Mouse (Mus musculus) kidney, adult 9 months (tissue): ENCODE measurements around the gene Foxa3.
A peak's percentile ranks its signal among the peaks of the same experiment; 100 is the strongest.

Experiments used
- DNase-seq: peaks from one replicate; pipeline ENCODE4 v3.0.0; 2022

Gene Foxa3

DNA sequence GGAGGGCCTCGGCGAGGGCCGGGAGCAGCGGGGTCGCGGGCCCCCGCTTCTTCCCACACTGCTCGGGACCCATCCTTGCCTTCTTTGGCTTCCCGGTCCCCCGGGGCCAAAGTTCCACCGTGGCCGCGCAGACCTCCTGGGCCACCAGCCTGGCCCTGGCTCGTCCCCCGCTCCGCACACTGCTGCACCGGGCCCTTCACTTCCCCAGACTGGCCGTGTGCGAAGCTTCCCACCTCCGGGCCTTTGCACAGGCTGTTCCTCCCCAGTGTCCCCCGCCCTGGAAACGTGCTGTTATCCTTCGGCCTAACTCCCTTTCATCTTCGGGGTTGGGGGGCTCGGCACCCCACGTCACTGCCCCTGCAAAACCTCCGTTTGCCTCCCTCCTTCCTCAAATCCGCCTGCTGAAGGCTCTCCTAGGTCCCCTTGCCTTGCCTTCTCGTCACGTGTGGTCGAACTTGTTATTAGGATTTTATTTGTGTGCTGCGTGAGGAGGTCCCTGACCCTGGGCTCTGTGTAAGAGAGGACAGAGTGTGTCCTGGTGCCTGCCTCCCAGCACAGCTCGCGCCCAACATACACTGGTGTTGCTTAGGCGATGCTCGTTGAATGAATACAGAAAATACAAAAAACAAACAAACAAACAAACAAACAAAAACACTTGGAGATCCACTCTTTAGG is 1.4 kb upstream of the Foxa3 start:
- DNase-seq: peak; percentile 49

DNA sequence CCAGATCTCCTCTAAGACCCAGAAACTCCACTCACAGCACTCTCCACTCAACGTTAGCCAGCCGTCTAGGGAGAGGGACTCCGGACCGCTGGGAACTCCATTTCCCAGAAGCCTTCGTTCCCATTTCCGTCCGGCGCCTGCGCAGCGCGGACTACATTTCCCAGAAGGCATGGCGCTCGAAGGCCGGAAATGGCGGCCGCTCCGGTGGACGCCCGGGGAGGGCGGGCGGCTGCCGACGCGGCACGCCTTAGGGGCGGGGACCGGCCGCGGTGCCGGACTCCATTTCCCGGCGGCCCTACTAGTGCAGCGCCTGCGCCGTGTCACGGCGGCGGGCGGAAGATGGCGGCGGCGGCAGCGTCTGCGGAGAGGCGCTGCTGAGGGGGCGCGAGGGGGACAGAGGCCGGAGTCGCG is 763 bp upstream of the Foxa3 start, which contains the start of gene Sympk:
Gene Sympk (plus strand): TSS at position 282 of the 411 bp plus-strand sequence.
- DNase-seq: peak; percentile 96

DNA sequence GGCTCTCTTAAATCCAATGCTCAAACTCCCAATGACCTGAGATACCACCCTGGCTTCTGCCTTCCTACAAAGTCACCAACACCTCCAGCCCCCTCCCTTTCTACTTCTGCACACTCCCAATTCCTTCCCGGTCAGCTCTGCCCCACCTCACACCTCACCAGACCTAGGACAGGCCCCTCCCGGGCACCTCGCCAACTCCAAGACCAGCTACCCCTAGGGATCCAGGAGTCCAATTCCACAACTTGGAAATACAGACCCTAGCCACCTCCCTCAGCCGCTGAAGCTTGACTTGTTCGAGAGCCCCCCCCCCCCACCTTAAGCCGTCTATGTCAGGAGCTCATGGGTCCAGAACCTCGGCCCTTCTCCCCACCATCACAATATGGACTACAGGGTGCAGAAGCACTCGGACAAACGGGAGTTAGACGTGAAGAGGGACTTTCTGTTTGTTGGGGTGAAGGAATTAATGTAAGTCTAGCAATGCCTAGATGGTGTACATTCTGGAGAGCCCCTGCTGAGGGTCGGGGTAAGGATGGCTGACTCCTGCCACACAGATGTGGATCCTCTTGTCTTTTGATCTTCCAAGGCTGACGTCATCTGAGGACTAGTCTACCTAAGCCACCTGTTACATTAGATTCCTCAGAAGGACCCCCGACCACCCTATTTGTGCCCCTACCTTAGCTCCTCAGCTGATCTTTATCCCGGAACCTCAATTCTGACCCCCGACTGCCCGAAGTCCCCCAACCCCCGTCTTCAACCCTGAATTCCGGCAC is 964 bp downstream of the Foxa3 start:
- no peak for DNase-seq

DNA sequence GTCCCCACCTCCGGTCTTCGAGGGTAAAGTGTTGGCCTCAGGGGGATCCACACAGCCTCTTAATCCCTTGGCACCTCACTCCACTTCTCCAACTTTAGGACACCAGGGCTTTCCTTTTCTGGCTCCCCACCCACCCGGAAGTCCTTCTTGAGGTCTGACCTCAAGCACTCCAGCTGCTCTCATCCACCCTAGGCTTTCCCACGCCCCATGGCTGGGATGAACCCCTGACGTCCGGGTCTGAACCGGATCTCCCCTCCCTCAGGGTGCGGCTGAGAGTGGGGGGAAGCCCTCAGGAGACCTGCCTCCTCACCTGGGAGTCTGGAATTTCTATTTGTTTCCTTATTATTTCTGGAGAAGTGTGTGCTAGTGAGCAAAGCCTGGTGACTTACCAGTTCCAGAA is 2.3 kb downstream of the Foxa3 start:
- DNase-seq: no peak

DNA sequence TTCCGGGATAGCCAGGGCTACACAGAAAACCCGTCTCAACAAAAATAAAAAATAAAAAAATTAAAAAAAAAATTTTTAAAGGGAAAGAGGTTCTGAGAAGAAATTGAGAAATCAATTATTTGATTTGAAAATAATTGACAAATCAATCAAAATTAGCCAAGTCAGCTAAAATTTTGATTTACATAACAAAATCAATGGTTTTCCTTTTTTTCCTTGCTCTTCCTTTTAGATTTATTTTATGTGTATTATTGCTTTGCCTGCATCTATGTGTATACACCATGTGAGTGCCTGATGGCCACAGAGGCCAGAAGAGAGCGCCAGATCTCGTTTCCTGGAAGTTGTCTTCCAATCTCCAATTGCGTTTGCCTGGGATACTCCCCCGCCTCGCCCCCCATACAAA is 5.4 kb downstream of the Foxa3 start:
- no peak for DNase-seq

DNA sequence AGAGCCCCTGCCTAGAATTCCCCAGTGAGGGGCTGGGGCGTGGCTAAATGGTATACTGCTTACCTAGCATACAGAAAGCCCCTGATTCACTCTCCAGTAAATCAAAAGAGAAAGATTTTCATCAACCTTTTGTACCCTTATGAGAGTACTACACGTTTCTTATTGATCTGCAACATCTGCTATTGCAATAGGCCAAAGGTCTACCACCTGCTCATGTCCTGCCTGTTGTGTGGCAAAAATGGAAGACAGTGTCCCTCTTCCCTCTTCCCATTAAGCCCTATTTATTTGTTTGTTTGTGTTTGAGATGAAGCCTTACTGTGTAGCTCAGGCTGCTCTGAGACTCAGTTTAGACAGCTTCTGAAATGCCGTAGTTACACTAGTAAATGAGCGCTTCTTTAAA is 7.3 kb downstream of the Foxa3 start:
- no peak for DNase-seq

DNA sequence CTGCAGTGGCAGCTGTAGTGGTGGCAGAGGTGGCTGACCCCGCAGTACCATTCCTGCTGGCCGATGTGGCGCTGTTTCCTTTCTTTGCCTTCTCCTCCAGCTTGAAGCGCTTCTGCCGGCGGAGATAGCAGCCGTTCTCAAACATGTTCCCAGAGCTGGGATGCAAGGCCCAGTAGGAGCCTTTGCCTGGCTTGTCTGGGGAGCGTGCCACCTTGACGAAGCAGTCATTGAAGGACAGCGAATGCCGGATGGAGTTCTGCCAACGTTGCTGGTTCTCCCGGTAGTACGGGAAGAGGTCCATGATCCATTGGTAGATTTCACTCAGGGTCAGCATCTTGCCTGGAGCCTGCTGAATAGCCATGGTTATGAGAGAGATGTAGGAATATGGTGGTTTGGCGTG is 8.9 kb downstream of the Foxa3 start:
- no peak for DNase-seq

DNA sequence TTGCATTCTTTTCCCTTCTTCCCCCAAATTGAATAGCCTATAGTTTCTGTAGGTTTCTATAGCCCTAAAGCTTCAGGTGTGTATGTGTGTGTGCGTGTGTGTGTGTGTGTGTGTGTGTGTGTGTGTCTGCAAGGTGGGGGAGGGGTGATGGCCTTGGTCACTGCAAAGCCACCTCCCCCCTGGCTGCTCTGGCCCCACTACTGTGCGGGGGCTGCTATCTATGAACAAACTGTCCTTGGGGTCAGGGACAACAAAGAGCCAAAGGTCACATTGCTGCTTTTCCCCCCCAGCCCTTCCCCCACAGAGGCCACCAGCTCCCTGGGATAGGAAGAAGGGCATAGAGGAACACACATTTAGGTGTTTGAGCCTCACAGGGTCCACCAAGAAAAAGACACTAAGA is 10.5 kb downstream of the Foxa3 start:
- DNase-seq: no peak

DNA sequence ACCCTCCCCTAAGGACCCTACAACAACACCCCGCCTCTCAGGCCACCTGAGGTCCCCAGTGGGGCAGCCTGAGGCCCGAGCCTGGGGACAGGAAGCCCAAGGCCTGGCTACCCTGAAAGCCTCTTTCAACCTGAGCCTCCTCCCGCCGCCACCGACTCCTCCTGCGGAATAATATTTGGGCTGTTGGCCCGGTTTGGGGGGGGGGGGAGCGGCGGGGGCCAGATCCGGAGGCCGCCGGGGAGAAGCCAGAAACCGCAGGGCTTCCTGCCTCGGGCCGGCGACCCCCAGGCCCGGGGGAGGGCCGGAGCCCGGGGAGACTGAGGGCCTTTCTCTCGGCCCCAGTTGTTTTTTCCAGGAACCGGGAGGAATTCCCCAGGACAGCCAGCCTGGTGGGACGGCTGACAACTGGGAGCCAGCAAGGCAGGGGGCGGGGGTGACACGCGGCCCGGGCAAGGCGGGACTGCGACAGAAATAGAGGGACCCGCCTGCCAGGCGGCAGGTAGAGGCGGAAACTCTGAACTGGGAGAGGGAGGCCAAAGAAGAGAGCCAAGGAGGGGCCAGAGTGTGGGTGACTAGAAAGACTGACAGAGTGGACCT is 11.2 kb downstream of the Foxa3 start:
- DNase-seq: no peak

DNA sequence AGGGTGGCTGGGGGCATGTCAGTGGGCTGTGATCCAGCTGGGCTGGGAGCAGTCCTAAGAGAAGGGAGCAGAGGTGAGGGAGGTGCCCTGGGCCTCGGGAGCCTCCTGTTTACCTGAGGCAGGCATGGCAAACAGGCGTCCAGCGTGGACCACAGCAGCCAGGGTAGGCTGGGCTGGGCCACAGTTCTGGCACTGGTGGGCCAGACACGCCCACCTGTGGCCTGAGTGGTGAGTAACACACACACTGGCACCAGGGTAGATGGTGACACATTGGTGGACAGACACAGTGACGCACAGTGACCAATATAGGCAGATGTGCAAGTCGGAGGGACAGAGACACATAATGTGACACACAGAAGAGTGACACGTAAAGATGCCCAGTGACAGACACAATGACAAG is 12.8 kb downstream of the Foxa3 start:
- no peak for DNase-seq

DNA sequence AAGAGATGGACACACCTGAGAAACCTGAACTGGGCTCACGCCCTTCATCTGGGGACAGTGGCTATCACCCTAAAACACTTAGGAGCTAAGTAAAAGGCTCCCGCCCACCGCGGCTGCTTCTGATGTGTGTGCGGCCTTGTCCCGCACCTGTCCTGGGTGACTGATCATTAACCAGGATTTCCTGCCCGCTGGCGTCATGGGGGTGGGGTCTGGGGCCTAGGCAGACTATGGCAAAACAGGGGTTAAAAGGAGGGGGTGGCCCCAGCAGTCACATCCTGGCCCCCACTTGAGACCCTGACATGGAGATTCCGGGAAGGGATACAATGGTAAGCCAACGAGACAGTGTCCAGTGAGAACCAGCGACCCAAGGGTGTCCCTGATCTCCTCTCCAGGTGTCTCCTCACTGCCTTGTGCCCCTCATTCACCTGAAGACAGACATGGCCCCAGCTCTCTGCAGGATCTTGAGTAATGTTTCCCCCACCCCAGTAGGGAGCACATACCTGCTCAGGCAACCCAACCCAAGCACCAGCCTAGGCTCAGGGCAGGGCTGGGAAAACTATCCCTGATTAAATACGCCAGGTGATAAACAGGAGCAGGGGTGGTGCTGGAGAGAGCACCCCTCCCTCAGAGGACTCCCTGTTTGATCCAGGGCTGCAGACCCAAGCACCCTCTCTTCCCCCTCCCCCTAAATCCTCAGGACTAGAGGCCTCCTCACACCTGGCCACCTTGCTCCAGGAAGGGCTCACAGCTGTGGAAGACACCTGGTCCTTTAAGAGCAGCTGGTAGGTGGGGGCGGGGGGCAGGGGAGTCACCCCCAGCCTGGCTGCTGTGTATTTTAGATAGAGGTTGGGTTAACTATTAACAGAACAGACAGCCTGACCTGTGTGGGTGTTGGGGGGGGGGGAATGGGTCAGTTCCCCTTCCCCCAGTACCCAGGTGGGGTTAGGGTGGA is 16.0 kb downstream of the Foxa3 start:
- peak; percentile 48 for DNase-seq

DNA sequence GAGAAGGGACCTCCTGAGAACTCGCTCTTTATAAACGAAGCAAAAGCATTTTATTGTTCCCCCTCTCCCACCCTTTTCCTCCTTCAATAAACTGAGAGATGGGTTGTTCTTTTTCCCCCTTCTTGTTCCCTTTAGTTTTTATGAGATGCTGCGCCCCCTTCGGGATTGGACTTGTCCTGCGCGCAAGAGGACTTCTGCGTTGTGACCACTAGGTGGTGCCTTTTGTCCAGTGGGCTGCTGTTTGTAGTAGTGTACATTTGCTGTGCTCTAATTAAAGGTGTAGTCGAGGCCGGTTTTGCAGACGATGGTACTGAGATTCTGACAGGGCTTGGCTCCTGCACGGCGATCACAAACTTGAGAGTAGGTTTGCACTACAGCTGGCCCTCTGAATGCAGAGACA is 16.9 kb downstream of the Foxa3 start:
- DNase-seq: peak; percentile 95

DNA sequence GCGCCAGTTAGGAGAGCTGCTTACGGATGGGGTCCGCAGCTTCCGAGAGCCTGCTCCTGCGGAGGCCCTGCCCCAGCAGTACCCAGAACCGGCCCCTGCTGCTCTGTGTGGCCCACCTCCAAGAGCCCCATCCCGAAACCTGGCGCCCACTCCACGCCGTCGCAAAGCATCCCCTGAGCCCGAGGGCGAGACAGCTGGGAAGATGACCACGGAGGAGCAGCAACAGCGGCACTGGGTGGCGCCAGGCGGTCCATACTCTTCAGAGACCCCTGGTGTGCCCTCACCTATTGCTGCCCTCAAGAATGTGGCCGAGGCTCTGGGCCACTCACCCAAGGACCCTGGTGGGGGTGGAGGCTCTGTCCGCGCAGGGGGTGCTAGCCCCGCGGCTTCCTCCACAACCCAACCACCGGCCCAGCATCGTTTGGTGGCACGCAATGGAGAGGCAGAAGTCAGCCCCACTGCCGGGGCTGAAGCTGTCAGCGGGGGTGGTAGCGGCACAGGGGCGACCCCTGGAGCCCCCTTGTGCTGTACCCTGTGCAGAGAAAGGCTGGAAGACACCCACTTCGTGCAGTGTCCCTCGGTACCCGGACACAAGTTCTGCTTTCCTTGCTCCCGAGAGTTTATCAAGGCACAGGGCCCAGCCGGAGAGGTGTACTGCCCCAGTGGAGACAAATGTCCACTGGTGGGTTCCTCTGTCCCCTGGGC is 17.8 kb downstream of the Foxa3 start:
- DNase-seq: no peak

DNA sequence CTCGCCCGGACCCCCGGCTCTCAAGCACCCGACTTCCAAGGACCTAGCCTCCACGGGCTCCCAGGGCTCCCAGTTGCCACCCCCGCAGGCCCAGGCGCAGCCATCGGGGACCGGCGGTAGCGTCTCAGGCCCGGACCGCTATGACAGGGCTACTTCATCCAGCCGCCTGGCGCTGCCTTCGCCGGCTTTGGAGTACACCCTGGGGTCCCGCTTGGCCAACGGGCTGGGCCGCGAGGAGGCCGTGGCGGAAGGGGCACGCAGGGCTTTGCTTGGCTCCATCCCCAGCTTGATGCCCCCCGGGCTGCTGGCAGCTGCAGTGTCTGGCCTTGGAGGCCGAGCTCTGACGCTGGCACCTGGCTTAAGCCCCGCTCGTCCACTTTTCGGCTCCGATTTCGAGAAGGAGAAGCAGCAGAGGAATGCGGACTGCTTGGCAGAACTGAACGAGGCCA is 18.7 kb downstream of the Foxa3 start:
- DNase-seq: no peak

DNA sequence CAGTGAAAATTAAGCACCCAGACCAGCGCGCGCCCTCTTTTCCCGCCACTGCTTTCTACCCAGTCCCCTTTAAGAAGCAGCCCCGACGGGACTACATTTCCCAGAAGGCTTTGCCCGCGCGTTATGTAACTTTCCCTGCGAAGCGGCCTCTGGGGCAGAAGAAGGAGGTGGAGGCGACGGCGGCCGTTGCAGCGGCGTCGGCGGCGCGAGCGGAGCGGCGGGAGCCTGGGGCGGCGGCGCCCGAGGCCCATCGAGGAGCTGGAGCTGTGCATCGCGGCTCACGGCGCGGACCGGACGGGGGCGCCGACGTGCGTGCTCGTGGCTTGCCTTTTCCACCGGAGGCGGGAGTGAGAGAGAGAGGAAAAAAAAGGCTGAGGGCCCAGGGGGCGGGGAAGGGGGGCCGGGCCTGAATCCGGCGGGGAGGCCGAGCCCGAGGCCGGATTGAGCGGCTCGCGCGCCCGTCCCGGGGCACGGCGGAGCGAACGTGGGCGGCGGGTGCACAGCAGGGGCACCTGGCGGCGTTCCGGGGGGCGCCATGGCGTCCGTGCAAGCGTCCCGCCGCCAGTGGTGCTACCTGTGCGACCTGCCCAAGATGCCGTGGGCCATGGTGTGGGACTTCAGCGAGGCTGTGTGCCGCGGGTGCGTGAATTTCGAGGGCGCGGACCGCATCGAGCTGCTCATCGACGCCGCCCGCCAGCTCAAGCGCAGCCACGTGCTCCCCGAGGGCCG is 19.3 kb downstream of the Foxa3 start, which contains the start of gene Irf2bp1:
Gene Irf2bp1 (plus strand): TSS at position 143 of the 729 bp plus-strand sequence.
- DNase-seq: peak; percentile 97

DNA sequence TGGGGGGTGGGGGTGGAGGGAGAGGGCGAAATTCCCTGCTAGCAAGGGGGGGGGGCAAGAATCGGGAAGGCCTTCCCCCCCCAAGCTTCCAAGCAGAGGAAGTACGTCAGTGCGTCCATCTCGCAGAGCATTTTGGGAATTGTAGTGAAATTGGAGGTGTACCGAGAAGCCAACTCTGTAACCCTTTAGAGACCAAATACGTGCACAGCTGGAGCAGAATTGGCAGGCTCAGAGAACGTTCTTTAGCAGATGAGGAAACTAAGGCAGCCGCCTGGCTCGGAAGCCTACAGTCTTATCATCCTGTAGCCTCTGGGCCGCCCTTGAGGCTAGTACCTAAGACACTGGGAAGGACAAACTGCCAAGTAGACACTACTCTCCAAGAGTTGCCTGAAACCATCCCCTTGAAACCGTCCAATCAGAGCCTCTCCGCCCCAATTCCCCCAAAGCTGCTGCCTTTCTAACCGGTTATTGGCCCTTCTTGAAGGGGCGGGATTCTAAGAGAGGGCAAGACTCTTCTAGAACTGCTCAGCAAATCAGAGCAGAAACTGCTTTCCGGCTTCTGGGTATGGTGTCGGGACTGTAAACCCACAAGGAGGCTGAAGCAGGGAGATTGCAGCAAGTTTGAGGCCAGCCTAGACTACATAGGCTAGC is 20.4 kb downstream of the Foxa3 start:
- DNase-seq: peak; percentile 92

DNA sequence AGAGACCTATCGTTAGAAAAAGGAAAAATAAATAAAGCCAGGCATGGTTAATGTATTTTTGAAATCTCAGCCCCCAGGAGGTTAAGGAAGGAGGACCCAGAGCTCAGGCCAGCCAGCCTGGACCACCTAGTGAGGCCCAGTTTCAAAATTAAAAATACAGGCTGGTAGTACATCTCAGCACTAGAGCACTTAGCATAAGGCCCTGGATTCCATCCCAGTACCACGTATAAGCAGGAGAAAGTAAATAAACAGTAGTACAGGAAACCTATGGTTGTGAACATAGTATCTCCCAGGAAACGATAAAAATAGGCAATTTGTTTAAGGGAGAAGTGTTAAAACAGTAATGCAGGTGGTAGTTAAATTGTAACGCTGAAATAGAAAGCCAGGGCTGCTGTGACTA is 21.2 kb downstream of the Foxa3 start:
- no peak for DNase-seq

DNA sequence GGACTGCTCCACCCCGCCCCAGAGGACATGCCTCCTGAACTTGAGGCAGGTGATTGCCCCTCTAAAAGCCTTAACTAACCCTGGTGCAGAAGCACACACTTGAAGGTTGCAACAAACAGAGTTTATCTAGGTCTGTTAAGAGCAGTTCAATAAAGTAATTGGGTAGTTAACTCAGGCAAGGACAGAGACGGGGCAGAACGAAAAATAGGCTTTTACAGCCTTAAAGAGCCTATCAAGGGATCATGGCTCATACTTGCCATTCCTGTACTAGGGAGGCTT is 21.6 kb downstream of the Foxa3 start:
- no peak for DNase-seq

DNA sequence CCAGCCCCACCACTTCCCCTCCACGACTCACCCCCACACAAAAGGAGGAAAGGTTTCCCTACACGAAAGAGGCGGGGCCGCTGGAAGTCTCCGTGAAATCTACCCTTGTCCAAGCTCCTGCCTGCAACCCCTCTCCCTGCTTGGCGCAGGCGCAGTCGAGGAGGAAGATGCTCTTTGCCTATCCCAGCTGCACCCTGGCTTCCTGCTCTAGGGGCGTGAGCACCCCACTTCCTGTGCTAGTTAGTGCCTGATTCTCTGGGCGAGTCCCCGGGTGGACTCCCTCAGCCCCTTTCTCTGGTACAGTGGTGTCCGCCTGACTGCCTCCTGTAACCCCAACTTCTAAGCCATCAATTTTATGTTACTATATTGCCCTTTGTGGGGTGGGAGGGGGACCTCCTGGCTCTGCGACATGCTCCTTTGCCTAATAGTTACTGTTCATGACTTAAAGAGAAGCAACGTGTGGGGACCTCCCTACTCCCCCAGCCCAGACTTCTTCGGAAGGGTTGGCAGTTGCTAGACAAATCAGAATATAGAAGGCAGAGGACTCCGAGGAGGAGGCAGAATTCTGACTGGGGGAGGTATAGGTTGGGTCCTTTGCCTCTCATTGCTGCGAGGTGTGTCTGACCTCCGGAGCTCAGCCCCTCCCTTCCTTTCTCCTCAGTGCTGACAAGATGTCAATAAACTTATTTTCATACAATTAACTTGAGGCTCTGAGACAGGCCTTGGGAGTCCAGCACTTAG is 22.1 kb downstream of the Foxa3 start:
- DNase-seq: peak; percentile 67

DNA sequence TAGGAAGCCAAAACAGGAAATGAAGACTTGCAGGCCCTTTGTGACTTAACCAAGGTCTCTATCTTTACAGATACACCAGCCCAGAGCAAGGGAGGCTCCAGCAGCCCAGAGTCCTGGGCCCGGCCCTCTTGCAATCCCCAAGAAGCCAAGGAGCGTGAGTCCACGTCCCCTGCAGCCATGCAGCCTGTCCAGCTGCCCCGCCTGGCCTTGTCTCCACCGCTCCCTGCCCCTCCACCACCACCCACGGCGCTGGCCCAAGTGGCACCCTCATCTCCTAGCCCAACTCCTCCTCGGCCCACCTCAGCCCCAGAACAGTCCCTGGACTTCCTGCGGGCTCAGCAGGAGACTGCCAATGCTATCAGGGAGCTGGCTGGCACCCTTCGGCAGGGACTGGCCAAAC is 22.9 kb downstream of the Foxa3 start:
- no peak for DNase-seq
